Comparison of ENCODE assay signal across 10 mouse cellular contexts in the genomic region with DNA sequence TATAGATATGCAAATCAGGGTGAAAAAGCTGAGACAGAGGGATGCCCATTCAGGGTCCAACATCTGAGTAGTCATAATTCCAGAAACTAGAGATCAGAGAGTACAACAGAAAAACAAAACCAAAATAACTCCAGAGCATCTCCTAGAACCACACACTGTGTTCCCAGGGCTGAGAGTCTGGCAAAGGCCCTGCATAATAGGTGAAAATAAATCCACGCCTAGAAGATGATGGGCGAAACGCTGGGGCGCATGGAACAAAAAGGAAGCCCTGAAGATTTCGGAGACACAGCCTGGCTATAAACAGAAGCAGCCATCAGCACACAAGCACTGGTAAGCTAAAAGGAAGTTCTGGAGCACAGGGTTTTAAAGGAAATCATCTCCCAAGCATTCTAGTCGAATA. TPM values are rescaled to one million over a fixed set of nuclear protein-coding genes. Genes with fewer than 3 reads are reported as not detected.
DNase-seq lines count a peak whose midpoint lies in the region; ATAC-seq and TF ChIP-seq lines count a peak whose summit lies in the region.
"Had no signal": no experiment of that assay in that cellular context is flagged by ENCODE, and none has a peak within 500 bp of the region (broad histone marks: within the 10 kb centered on the region; RNA-seq: fewer than 3 reads in every experiment).

No protein-coding gene starts in this region.

- no peak for TF ChIP-seq CTCF in forebrain, postnatal 0 days (IDR thresholded peaks at IDR 0.05; ENCODE audit: low read depth)
- no peak for TF ChIP-seq CTCF in kidney, postnatal 0 days (IDR thresholded peaks at IDR 0.05; ENCODE audit: low read depth)

- H3K4me1 ChIP-seq in forebrain, embryonic 12.5 days, result peaks cover 5% of the 10 kb centered on the region
- no peaks in the 10 kb centered on the region for H3K4me1 ChIP-seq in forebrain, postnatal 0 days (ENCODE audit: insufficient read depth)
- no peaks in the 10 kb centered on the region; the same call in 1 of the 2 replicates for H3K4me1 ChIP-seq in kidney, postnatal 0 days (replicated peaks; ENCODE audit: insufficient read depth, low read length)
- H3K4me1 ChIP-seq in embryonic facial prominence, embryonic 10.5 days, result peaks cover 25% of the 10 kb centered on the region
- peaks cover 24% of the 10 kb centered on the region for H3K4me1 ChIP-seq in limb, embryonic 10.5 days

- no peak overlapping the region for H3K4me3 ChIP-seq in forebrain, embryonic 12.5 days (replicated peaks)
- H3K4me3 ChIP-seq in forebrain, postnatal 0 days (ENCODE audit: low read depth, low read length), result no peak overlapping the region
- H3K4me3 ChIP-seq in kidney, postnatal 0 days (replicated peaks; ENCODE audit: low read depth, low read length), result no peak overlapping the region
- H3K4me3 ChIP-seq in embryonic facial prominence, embryonic 10.5 days, result no peak overlapping the region
- H3K4me3 ChIP-seq in limb, embryonic 10.5 days, result no peak overlapping the region
- H3K4me3 ChIP-seq: erythroblast, embryonic 14.5 days had no signal

- ATAC-seq in forebrain, embryonic 12.5 days (ENCODE audit: low FRiP score), result no peak
- ATAC-seq in forebrain, postnatal 0 days, result no peak
- ATAC-seq in kidney, postnatal 0 days (replicated peaks; ENCODE audit: low FRiP score, low read depth), result no peak

- 0 out of 2 replicates have a peak, but pooled peaks cover 6% of the 10 kb centered on the region for H3K27me3 ChIP-seq in forebrain, embryonic 12.5 days
- H3K27me3 ChIP-seq in forebrain, postnatal 0 days (ENCODE audit: insufficient read depth, low read length), result no peaks in the 10 kb centered on the region
- no peaks in the 10 kb centered on the region for H3K27me3 ChIP-seq in kidney, postnatal 0 days (ENCODE audit: insufficient read depth, low read length)
- peaks cover 14% of the 10 kb centered on the region for H3K27me3 ChIP-seq in embryonic facial prominence, embryonic 10.5 days (replicated peaks; ENCODE audit: low read depth, poor library complexity, severe bottlenecking)
- peaks cover 9% of the 10 kb centered on the region for H3K27me3 ChIP-seq in limb, embryonic 10.5 days (ENCODE audit: low read depth, poor library complexity, severe bottlenecking)

- 81% methylated on average over 6 of the region's 6 CpGs for WGBS in forebrain, embryonic 12.5 days
- WGBS in forebrain, postnatal 0 days, result 62% methylated on average over 6 of the region's 6 CpGs
- 65% methylated on average over 6 of the region's 6 CpGs for WGBS in kidney, postnatal 0 days
- 77% methylated on average over 6 of the region's 6 CpGs for WGBS in embryonic facial prominence, embryonic 10.5 days
- 82% methylated on average over 6 of the region's 6 CpGs for WGBS in limb, embryonic 10.5 days

- no peaks in the 10 kb centered on the region for H3K36me3 ChIP-seq in forebrain, embryonic 12.5 days (replicated peaks)
- no peaks in the 10 kb centered on the region for H3K36me3 ChIP-seq in forebrain, postnatal 0 days (ENCODE audit: insufficient read depth)
- no peaks in the 10 kb centered on the region for H3K36me3 ChIP-seq in kidney, postnatal 0 days (ENCODE audit: insufficient read depth, low read length)
- H3K36me3 ChIP-seq in embryonic facial prominence, embryonic 10.5 days (replicated peaks), result no peaks in the 10 kb centered on the region
- H3K36me3 ChIP-seq in limb, embryonic 10.5 days, result no peaks in the 10 kb centered on the region

- H3K9me3 ChIP-seq in forebrain, embryonic 12.5 days, result no peaks in the 10 kb centered on the region
- H3K9me3 ChIP-seq in forebrain, postnatal 0 days (ENCODE audit: low read length), result no peaks in the 10 kb centered on the region
- no peaks in the 10 kb centered on the region for H3K9me3 ChIP-seq in kidney, postnatal 0 days (replicated peaks; ENCODE audit: low read length)
- H3K9me3 ChIP-seq in embryonic facial prominence, embryonic 10.5 days, result no peaks in the 10 kb centered on the region
- H3K9me3 ChIP-seq in limb, embryonic 10.5 days (replicated peaks), result no peaks in the 10 kb centered on the region

- H3K27ac ChIP-seq in forebrain, embryonic 12.5 days, result 0 out of 2 replicates have a peak overlapping the region, but pooled peaks have one; percentile 36
- H3K27ac ChIP-seq in forebrain, postnatal 0 days (ENCODE audit: low read depth, low read length), result no peak overlapping the region
- peak overlapping the region; percentile 13; the same call in 1 of the 2 replicates for H3K27ac ChIP-seq in kidney, postnatal 0 days
- H3K27ac ChIP-seq in embryonic facial prominence, embryonic 10.5 days (replicated peaks), result peak overlapping the region; percentile 82
- peak overlapping the region; percentile 61; the same call in 1 of the 2 replicates for H3K27ac ChIP-seq in limb, embryonic 10.5 days

- DNase-seq in forebrain, postnatal 0 days, result no peak
- DNase-seq in kidney, postnatal 0 days (ENCODE audit: low spot score), result no peak
- DNase-seq in kidney, adult 18-20 months, result no peak
- no peak for DNase-seq in embryonic facial prominence, embryonic 10.5 days (ENCODE audit: low spot score)
- DNase-seq in limb, embryonic 10.5 days (ENCODE audit: low spot score), result no peak
- no peak for DNase-seq in cerebellum, adult 9-11 months
- DNase-seq in adrenal gland, adult 8-10 months, result no peak
- DNase-seq: spleen, adult 18-20 months had no signal

- no peak overlapping the region for H3K4me2 ChIP-seq in forebrain, embryonic 12.5 days
- H3K4me2 ChIP-seq in forebrain, postnatal 0 days (ENCODE audit: low read depth), result no peak overlapping the region
- H3K4me2 ChIP-seq in kidney, postnatal 0 days (ENCODE audit: low read length), result no peak overlapping the region

- H3K9ac ChIP-seq in forebrain, embryonic 12.5 days, result no peak overlapping the region
- no peak overlapping the region for H3K9ac ChIP-seq in forebrain, postnatal 0 days
- no peak overlapping the region for H3K9ac ChIP-seq in kidney, postnatal 0 days (ENCODE audit: low read depth, low read length)

RNA-seq across cellular contexts. Expression of a gene that starts 26.2 kb away (rescaled TPM):
- polyA plus RNA-seq in forebrain, embryonic 12.5 days (2016; fragmentation: Nextera tagmentation; extraction: Ambion mirVana), result 12.3 and 14.2 TPM in 2 replicates
- total RNA-seq in forebrain, postnatal 0 days (2014; rRNA removed), result 25.4 and 28.7 TPM in 2 replicates
- 11.1 and 14.7 TPM in 2 replicates for polyA plus RNA-seq in forebrain, postnatal 0 days (2015; fragmentation: Nextera tagmentation; extraction: Ambion mirVana)
- 15.7 and 15.9 TPM in 2 replicates for polyA plus RNA-seq in kidney, postnatal 0 days (2015; fragmentation: Nextera tagmentation; extraction: Ambion mirVana)
- polyA plus RNA-seq in embryonic facial prominence, embryonic 10.5 days (2016; fragmentation: Nextera tagmentation; extraction: Ambion mirVana), result 12.9 and 15.2 TPM in 2 replicates
- polyA plus RNA-seq in limb, embryonic 10.5 days (2016; fragmentation: Nextera tagmentation; extraction: Ambion mirVana), result 9.9 and 17.0 TPM in 2 replicates
- total RNA-seq in adrenal gland, adult 8-10 months (2022), result 10 to 100 TPM; 17.8 to 25.0 (median 21.1) TPM

RNA-seq across cellular contexts. Expression of a gene that starts 46.9 kb away (rescaled TPM):
- 3.2 and 4.6 TPM in 2 replicates for polyA plus RNA-seq in forebrain, embryonic 12.5 days (2016; fragmentation: Nextera tagmentation; extraction: Ambion mirVana)
- total RNA-seq in forebrain, postnatal 0 days (2014; rRNA removed), result 2.0 and 3.0 TPM in 2 replicates
- 3.7 and 4.2 TPM in 2 replicates for polyA plus RNA-seq in forebrain, postnatal 0 days (2015; fragmentation: Nextera tagmentation; extraction: Ambion mirVana)
- polyA plus RNA-seq in kidney, postnatal 0 days (2015; fragmentation: Nextera tagmentation; extraction: Ambion mirVana), result 83.7 and 95.6 TPM in 2 replicates
- 5.3 and 6.1 TPM in 2 replicates for polyA plus RNA-seq in embryonic facial prominence, embryonic 10.5 days (2016; fragmentation: Nextera tagmentation; extraction: Ambion mirVana)
- polyA plus RNA-seq in limb, embryonic 10.5 days (2016; fragmentation: Nextera tagmentation; extraction: Ambion mirVana), result 3.7 and 6.4 TPM in 2 replicates
- 10 to 100 TPM; 61.8 to 90.0 (median 71.0) TPM for total RNA-seq in adrenal gland, adult 8-10 months (2022)

Comparison
In these comparisons a context has a peak if more than half of its experiments do, and no peak if none do; other contexts are left out.
1. RNA of a gene that starts 46.9 kb away (polyA plus RNA-seq): 83.7 to 95.6 TPM in kidney, postnatal 0 days; 3.7 to 6.4 TPM in limb, embryonic 10.5 days, 5.3 to 6.1 TPM in embryonic facial prominence, embryonic 10.5 days, 3.7 to 4.2 TPM in forebrain, postnatal 0 days and 3.2 to 4.6 TPM in forebrain, embryonic 12.5 days; every median in the first group is over 10 times any median in the second.